Mouse (Mus musculus): ENCODE measurements around the gene Wdr34.

The Wdr34 gene

DNA sequence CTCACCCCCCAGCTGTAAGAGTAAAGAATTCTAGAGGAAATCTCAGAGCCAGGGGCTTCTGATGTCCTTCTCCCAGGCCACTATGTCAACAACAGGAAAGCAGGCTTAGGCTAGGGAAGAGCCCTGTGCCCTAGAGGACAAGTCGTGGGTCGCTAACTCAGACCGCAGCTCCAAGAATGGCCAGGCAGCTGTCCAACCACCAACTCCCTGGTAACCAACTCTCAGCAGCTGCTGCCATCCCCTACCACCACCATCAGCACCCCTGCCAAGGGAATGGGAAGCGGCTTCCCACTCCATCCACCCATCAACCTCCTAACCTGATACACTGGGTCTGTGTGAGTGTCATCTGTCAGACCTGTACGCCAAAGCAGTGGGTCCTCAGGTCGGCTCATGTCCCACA lies 15.7 kb downstream of the Wdr34 start:
- CTCF ChIA-PET: no interaction called here

DNA sequence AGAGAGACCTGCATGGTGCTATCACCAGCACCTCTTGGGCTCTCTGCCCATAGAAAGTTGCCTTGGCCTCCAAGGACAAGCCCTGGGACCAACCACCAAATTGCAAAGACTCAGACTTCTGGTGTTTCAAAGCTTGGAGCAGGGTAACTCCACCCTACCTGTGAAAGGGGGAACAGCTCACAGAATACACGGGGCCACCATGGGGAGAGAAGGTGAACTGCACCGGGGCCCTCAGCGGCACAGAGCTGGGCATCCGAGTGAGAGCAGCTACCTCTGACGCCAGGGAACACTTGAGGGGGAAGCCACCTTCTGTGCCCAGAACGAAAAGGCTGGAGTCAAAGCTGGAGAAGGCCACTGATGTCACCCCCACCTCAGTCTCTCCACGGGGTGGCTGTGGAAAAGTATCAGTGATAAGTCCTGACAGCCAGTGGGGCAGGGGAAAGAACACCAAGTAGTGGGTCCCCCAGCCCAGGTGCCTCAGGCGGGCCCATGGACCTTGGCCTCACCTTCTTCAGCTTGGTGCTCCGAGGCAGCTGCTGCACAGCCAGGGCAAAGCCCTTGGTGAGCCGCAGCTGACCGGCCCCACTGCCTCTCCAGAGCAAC lies 16.3 kb downstream of the Wdr34 start:
- CTCF ChIA-PET: interaction anchor here (0.6 kb wide), 1 partner anchor 93 kb away, joined by 3 read pairs; no protein-coding TSS in a partner anchor

DNA sequence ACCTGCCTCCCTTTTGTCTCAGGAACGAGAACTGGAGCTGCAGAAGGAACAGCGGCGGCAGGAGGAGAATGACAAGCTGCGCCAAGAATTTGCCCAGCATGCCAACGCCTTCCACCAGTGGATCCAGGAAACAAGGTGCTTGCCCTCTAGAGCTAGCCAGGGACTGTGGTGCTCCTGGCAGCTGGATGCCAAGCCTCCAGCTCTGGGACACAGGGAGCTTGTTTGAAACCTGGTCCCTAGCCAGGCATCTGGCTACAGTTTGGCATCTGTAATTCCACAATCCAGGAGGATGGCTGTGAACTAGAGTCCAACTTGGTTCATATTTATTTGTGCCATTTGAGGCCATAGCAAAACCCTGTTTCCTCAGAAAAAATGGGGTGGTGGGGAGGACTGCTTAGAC lies 21.7 kb downstream of the Wdr34 start:
- CTCF ChIA-PET: no interaction called here

DNA sequence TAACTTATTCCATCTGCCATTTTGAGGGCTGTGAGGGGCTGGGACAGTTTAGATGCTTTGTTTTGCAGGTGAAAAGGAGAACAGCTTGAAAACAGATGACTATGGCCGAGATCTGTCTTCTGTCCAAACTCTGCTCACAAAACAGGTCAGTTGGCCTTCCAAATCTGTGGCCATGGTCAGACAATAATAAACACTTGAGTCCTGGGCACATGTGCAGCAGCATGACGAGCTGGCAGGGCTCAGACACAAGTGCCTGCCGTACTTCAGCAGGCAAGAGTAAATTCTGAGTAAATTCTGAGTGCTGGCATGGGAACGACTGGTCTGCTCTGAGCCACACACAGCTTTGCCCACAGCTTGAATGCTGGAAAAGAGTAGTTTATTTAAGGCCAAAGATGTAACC lies 23.2 kb downstream of the Wdr34 start:
- CTCF ChIA-PET: no interaction called here

DNA sequence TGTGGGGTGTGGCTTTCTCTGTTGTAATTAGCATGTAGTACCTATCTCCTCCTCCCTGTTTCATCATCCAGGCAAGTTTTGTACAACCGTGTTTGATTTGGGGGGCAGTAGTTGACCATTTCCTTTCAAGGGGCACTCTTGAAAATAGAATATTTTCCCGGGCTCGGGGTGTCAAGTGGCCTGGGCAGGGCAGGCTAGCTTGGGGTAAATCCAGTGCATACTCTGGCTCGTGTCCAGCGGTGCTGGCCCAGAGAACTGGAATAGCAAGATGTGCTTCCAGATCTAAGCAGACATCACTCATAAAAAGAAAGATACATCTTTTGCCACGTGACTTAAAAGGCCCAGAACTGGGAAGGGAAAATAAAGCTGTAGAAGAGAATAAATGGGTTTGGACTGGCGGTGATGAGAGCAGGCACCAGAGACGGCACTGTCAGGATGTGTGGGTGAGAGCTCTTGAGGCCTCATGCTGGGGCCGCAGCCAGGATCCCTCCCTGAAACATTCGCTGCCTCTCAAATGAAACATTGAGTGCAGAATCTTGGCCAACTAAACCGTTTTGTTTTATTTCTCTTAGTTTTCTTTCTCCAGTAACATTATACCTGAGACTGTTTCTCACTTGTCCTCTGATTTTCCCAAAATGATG lies 34.2 kb downstream of the Wdr34 start:
- CTCF ChIA-PET: no interaction called here

DNA sequence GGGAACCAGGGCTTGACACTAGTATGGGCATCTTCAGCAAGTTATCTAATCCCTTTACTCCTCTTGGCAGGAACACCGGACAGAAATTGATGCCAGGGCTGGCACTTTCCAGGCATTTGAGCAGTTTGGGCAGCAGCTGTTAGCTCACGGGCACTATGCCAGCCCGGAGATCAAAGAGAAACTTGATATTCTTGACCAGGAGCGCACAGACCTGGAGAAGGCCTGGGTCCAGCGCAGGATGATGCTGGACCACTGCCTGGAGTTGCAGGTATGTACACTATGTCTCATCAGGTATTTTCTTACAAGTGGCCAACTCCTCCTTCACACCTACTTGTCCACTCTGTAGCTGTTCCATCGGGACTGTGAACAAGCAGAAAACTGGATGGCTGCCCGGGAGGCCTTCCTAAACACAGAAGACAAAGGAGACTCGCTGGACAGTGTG lies 37.8 kb downstream of the Wdr34 start:
- CTCF ChIA-PET: no interaction called here

DNA sequence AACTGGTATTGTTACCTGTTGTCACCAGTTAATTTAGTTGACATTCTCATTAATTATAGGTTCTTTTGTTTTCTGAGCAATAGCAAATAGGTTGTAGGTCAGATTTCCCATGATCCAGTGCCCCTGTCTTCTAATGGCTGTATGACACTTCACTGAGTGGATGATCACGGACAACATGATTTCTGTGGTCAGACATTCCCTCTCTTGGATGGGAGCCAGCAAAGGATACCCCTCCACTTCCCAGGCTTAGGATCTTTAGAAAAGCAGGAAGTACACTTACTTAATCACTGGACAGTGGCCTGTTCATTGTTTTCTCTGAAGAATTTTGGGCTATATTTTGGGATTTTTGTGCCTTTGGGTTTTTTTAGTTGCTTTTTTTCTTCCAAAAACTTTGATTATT lies 39.6 kb downstream of the Wdr34 start:
- CTCF ChIA-PET: no interaction called here

DNA sequence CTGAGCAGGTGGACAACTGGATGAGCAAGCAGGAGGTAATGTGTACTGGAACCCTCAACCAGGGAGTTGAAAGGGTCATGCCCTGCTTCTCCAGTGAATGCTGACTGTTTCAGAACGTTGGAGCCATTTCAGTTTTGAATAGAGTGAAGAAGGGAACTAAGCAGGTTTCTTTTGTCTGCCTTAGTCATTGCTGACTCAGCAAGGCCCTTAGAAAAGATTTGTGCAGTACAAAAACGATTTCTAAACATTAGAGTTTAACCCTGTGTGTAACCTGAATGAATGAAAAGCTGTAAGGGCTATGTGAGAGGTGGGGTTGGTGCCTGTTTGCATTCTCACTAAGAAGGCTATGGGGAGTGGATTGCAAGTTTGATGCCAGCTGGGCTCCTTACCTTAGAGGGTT lies 56.7 kb downstream of the Wdr34 start:
- CTCF ChIA-PET: no interaction called here
